Mouse (Mus musculus): ENCODE measurements around the gene Cyp2ab1.
A peak's percentile ranks its signal among the peaks of the same experiment; 100 is the strongest.
"Not testable (repeated sequence)": the region's sequence is repeated elsewhere in the genome, so short reads cannot be mapped to it uniquely, and the experiment has no call there.

Gene Cyp2ab1

GRCm38 (mm10) chr16:20325286-20325685 is at the start of gene Cyp2ab1:
Gene Cyp2ab1 (minus strand): TSS chr16:20325404.
- peak; percentile 36 for DNase-seq (ENCODE audit: low read depth, low spot score)

- peak; percentile 72 for DNase-seq (ENCODE audit: low read depth, low spot score)
Observed at GRCm38 (mm10) chr16:20371731-20372130, 46.5 kb upstream of the Cyp2ab1 start.

GRCm38 (mm10) chr16:20368221-20368620 is 43.0 kb upstream of the Cyp2ab1 start:
- DNase-seq (ENCODE audit: low read depth, low spot score), result no peak

- no peak for DNase-seq (ENCODE audit: low read depth, low spot score)
Observed at GRCm38 (mm10) chr16:20362121-20362520, 36.9 kb upstream of the Cyp2ab1 start.

- not testable (repeated sequence) for DNase-seq (ENCODE audit: low read depth, low spot score)
Observed at GRCm38 (mm10) chr16:20361496-20361895, 36.3 kb upstream of the Cyp2ab1 start.

- DNase-seq (ENCODE audit: low read depth, low spot score), result no peak
Observed at GRCm38 (mm10) chr16:20359643-20360295, 34.6 kb upstream of the Cyp2ab1 start.

GRCm38 (mm10) chr16:20357837-20358236 is 32.6 kb upstream of the Cyp2ab1 start:
- no peak for DNase-seq (ENCODE audit: low read depth, low spot score)

- peak; percentile 71 for DNase-seq (ENCODE audit: low read depth, low spot score)
Observed at GRCm38 (mm10) chr16:20354762-20355161, 29.6 kb upstream of the Cyp2ab1 start.

- peak; percentile 81 for DNase-seq (ENCODE audit: low read depth, low spot score)
Observed at GRCm38 (mm10) chr16:20354011-20354410, 28.8 kb upstream of the Cyp2ab1 start.

- no peak for DNase-seq (ENCODE audit: low read depth, low spot score)
Observed at GRCm38 (mm10) chr16:20345464-20345863, 20.3 kb upstream of the Cyp2ab1 start.

GRCm38 (mm10) chr16:20338616-20339015 is 13.4 kb upstream of the Cyp2ab1 start:
- DNase-seq (ENCODE audit: low read depth, low spot score), result no peak

GRCm38 (mm10) chr16:20334918-20335317 is 9.7 kb upstream of the Cyp2ab1 start:
- DNase-seq (ENCODE audit: low read depth, low spot score), result no peak

- no peak for DNase-seq (ENCODE audit: low read depth, low spot score)
Observed at GRCm38 (mm10) chr16:20328306-20328705, 3.1 kb upstream of the Cyp2ab1 start.

- DNase-seq (ENCODE audit: low read depth, low spot score), result no peak
Observed at GRCm38 (mm10) chr16:20323907-20324306, 1.3 kb downstream of the Cyp2ab1 start.

GRCm38 (mm10) chr16:20322274-20322673 is 2.9 kb downstream of the Cyp2ab1 start:
- DNase-seq (ENCODE audit: low read depth, low spot score), result peak; percentile 50

- DNase-seq (ENCODE audit: low read depth, low spot score), result no peak
Observed at GRCm38 (mm10) chr16:20316770-20317169, 8.4 kb downstream of the Cyp2ab1 start.

- peak; percentile 44 for DNase-seq (ENCODE audit: low read depth, low spot score)
Observed at GRCm38 (mm10) chr16:20315266-20315665, 9.9 kb downstream of the Cyp2ab1 start.

- no peak for DNase-seq (ENCODE audit: low read depth, low spot score)
Observed at GRCm38 (mm10) chr16:20312272-20312671, 12.9 kb downstream of the Cyp2ab1 start.

GRCm38 (mm10) chr16:20301770-20302649 is 23.2 kb downstream of the Cyp2ab1 start, which contains the start of gene Parl:
Gene Parl (minus strand): TSS chr16:20302387.
- peak; percentile 98 for DNase-seq (ENCODE audit: low read depth, low spot score)

- no peak for DNase-seq (ENCODE audit: low read depth, low spot score)
Observed at GRCm38 (mm10) chr16:20300076-20300475, 25.1 kb downstream of the Cyp2ab1 start.

GRCm38 (mm10) chr16:20280238-20280637 is 45.0 kb downstream of the Cyp2ab1 start:
- DNase-seq (ENCODE audit: low read depth, low spot score), result no peak

GRCm38 (mm10) chr16:20279395-20279794 is 45.8 kb downstream of the Cyp2ab1 start:
- no peak for DNase-seq (ENCODE audit: low read depth, low spot score)

- DNase-seq (ENCODE audit: low read depth, low spot score), result no peak
Observed at GRCm38 (mm10) chr16:20272994-20273393, 52.2 kb downstream of the Cyp2ab1 start.

All from 3T3-L1 (cell line).